Mouse (Mus musculus): ENCODE data around the gene Ilf2.

Gene Ilf2

DNA sequence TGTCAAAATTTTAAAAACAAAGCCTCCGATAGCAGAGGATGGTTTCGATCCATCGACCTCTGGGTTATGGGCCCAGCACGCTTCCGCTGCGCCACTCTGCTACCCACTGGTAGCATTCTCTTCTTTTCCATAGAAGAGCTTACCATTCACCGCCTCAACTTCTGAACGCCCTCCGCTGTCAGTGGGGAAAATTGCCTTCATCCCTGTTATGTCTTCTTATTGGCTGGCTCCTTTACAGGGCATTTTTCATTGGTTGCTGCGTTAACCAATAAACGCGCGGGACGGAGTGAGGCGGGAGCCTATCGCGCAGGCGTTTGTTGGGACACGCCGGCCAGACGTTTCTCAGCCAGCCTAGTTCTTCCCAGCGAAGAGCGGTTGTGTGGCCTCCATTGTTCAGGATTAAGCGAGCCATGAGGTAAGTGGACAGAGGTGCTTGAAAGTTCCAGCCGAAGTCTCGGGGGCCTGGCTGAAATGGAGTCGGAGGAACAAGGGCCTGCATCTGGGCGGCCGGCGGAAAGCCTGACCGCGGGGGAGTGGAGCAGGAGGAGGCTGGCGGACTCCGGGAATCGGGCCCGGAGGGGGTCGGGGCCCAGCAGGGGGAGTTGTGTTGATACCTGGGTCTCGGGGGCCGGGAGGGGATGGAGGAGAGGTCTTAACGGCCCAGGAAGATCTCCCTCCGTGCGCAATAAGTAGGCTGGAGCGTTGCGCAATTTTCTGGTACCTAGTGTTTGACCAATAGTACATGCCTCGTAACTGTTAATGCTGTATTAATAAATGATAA is at the start of gene Ilf2:
Gene Ilf2 (plus strand): TSS at position 296 of the 781 bp plus-strand sequence.
- peak; percentile 98 for DNase-seq (ENCODE audit: low read depth, low spot score)

GRCm38 (mm10) chr3:90427574-90427973 is 48.4 kb upstream of the Ilf2 start:
- no peak for DNase-seq (ENCODE audit: low read depth, low spot score)

GRCm38 (mm10) chr3:90428186-90428585 is 47.7 kb upstream of the Ilf2 start:
- no peak for DNase-seq (ENCODE audit: low read depth, low spot score)

GRCm38 (mm10) chr3:90429576-90429975 is 46.4 kb upstream of the Ilf2 start:
- peak; percentile 71 for DNase-seq (ENCODE audit: low read depth, low spot score)

- no peak for DNase-seq (ENCODE audit: low read depth, low spot score)
Measured at GRCm38 (mm10) chr3:90432348-90432747, 43.6 kb upstream of the Ilf2 start.

- DNase-seq (ENCODE audit: low read depth, low spot score) = peak; percentile 59
Measured at GRCm38 (mm10) chr3:90432811-90433219, 43.1 kb upstream of the Ilf2 start.

DNA sequence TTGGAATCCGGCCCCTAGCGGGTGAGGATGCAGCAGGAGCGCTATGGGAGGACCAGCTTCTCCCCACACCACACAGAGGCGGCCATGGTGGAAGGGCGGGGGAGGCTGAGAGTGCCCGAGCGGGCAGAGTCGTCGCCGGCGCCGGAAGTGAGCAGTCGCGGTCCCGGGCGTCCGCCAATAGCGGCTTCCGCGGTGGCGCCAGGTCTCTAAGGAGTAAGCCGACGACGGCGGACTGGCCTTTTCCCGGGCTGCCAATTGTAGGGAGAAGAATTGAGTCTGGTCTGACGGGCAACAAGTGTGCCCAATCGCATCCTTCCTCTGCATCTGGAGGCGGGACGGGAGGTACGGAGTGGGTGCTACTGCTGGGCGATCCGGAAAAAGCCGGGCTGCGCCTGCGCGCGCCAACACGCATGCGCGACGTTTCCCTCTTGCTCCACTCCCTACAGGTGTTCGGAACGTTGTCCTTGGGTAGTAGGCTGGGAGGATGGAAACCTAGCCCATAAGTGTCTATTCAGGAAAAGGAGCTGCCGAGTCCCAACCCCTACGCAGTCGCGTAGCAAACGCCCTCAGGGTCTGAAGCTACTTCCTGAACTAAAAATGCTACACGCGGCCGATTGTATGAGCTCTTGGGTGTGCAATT is 42.4 kb upstream of the Ilf2 start, which contains the start of gene Ints3:
Gene Ints3 (minus strand): TSS at position 242 of the 640 bp plus-strand sequence.
- DNase-seq (ENCODE audit: low read depth, low spot score) = peak; percentile 100

- no peak for DNase-seq (ENCODE audit: low read depth, low spot score)
Measured at GRCm38 (mm10) chr3:90434073-90434730, 41.7 kb upstream of the Ilf2 start.

DNA sequence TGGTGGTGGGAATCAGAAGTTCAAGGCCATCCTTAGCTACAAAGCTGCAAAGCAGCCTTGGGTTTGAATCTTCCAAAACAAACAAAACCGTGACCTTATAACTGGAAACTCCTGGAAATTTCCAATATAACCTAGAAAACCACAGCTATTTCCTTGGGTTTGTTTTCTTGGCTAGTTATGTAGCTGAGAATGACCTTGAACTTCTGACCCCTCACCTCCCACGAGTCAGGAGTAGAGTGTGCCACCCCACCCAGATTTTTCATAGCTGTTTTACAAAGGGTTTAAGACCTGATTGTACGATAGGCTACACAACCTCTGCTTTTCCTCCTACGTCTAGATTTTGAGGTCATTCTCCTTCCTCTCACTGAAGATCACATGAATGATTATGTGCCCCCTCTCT is 38.8 kb upstream of the Ilf2 start:
- peak; percentile 89 for DNase-seq (ENCODE audit: low read depth, low spot score)

DNA sequence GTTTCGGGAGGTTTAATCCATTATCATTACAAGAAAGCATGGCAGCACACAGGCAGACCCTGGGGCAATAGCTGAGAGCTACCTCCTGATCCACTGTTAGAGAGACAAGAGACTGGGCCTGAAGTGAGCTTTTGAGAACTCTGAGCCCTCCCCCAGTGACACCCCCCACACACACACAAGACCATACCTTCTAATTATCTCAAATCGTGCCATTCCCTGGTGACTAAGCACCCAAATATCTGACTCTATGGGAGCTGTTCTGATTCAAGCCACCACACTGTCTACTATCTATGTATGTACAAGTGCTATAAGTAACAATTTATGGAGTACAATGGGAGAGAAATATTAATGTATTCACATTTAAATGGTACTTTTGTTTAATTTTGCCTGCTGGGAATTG is 35.2 kb upstream of the Ilf2 start:
- no peak for DNase-seq (ENCODE audit: low read depth, low spot score)

DNA sequence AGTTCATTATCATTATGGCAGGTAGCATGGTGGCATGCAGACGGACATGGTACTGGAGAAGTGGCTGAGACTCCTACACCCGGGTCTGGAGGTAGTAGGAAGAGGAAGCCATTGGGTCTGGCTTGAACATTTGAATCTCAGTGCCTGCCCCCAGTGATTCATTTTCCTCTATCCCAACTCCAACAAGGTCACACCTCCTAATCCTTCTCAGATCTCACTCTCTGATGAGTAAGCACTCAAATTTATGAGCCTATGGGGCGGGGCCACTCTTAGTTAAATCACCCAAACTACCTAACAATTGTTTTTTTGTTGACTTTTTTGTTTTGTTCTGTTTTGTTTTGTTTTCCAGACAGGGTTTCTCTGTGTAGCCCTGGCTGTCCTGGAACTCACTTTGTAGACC is 31.9 kb upstream of the Ilf2 start:
- DNase-seq (ENCODE audit: low read depth, low spot score) = peak; percentile 34

DNA sequence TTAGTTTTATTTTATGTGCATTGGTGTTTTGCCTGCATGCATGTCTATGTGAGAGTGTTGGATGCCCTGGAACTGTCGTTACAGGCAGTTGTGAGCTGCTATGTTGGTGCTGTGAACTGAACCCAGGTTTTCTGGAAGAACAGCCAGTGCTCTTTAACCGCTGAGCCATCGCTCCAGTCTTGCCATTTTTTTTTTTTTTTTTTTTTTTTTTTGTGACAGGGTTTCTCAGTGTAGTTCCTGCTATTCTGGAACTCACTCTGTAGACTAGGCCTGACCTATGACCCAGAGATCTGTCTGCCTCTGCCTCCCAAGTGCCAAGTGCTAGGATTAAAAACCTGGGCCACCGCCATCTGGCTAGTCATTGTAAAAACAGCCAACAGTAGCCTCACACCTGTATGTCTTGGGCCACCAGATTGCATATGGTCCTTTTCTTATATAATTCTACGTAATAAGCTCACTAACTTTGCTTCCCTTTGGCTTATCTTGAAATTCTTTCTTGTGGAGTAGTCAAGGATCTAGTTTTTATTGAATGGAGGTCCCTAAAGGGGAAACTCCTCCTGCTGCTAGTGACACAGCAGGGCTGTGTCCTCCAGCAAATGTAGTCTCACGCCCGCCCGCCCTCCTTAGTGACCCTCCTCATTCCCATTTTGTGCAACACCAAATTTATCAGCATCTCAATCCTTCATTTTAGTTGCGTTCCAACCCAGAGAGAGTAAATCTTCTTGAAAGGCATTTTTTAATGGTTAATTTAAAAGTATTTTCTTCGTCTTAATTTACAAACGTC is 30.3 kb upstream of the Ilf2 start:
- DNase-seq (ENCODE audit: low read depth, low spot score) = peak; percentile 51

GRCm38 (mm10) chr3:90446389-90447122 is 29.4 kb upstream of the Ilf2 start:
- peak; percentile 99 for DNase-seq (ENCODE audit: low read depth, low spot score)

DNA sequence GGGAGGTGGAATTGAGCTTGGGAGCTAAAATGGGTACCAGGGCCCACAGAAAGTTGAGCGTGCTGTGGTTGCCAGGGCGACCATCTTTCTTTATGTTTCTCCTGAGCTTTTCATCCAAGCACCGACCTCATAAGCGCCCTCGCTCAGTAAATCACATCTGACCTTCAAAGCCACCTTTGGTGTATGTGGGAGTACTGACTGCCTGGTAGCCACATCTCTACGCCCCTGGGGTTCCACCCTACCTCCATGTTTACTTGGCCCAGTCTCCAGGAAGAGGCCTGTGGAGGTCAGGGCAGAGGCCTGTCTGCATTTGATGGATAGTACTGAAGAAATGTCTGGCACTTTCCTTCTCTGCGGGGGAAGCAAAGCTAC is 28.8 kb upstream of the Ilf2 start:
- DNase-seq (ENCODE audit: low read depth, low spot score) = no peak

DNA sequence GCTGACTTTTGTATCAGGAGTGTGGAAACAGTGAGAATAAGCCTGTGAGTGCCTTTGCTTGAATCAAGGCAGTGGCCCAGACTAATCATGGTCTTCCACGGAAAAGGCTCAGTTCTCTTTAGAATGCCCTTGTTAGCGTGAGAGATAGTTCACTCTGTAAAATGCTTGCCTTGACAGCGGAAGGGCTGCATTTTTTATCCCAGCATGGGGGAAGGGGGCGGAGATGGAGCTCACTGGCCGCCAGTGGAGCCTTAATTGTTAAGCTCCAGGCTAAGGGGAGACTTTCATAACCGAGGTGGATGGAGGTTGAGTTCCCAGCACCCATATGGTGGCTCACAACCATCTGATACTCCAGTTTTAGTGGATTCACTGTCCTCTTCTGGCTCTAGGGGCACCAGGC is 27.3 kb upstream of the Ilf2 start:
- DNase-seq (ENCODE audit: low read depth, low spot score) = peak; percentile 42

GRCm38 (mm10) chr3:90450874-90451273 is 25.1 kb upstream of the Ilf2 start:
- peak; percentile 38 for DNase-seq (ENCODE audit: low read depth, low spot score)

DNA sequence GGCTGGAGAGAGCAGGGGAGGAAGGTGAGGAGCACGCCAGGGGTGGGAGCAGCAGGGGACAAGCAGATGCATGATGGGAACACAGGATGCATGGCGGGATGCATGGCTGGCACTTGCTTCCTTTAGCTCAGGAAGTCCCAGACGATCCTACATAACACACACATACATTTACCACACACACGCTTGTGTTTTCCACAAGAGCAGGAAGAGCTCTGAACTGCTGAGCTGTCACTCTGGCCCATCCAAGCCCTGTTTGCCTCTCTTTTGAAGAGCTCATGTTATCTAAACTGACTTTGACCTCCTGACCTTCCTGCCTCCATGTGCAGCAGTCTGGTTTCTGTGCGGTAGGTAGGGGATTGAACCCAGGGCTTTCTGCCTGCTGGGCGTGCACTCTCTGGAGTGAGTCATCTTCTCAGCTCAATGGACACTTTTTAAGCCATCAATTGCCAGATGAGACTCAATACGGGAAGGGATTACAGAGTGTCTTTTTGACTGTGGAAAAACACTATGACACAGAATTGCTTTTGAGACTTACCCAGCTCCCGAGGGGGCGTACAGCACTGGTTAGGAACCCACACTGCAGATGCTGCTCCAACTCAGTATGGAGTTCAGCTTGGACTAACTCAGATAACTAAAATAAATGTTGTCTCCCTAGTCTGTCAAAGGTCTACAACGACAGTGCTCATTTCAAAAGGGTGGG is 24.4 kb upstream of the Ilf2 start:
- peak; percentile 73 for DNase-seq (ENCODE audit: low read depth, low spot score)

DNA sequence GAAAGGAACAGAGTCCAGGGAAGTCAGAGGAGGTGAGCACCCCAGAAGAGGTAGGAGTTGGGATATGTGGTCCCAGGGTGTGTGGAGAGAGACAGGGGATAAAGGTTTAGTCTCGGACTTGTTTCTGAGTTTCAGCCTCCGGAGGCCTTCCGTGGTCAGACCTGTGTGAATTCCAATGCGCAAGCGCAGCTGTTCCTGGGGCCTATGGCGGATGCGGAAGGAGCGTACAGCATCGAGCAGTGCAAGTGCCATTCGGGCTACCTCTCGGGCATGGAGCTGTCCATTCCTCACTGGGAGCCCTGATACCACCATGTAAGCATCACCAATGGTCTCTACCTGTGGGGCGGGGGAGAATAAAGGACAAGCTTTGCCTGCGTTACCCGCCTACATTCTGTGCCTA is 21.0 kb upstream of the Ilf2 start:
- peak; percentile 71 for DNase-seq (ENCODE audit: low read depth, low spot score)

DNA sequence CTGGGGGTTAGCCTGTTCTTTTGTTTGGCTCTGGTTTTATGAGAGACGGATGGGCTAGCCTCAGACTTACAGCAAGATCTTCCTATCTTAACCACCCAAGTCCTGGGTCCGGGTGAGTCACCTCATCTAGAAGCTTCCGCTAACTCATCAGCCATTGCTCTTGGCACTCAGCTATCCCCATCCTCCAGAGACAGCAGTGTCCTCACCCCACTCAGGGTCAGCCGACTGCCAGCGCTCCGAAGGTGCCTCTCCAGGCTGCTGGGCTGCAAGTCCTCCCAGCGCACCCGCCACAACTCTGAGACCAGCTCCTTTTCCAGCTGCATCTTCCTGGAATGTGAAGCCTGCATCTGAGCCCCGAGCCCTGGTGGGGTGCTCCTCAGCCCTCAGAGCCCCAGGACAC is 16.2 kb upstream of the Ilf2 start:
- no peak for DNase-seq (ENCODE audit: low read depth, low spot score)

DNA sequence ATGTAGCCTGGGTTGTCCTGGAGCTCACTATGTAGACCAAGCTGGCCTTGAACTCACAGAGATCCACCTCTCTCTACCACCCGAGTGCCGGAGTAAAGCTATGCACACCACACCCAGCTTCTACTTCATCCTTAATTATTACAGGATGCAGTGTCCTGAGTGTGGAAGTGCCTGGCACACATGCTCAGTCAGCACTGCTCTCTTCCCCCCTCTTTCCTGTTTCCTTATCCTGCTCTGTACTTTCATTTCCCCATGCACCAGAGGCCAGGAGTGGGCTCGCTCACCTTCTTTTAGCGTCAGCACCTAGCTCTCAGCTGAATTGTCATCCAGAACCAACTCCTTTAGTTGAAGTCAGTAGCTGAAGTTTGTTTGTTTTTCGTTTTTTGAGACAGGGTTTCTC is 15.6 kb upstream of the Ilf2 start:
- DNase-seq (ENCODE audit: low read depth, low spot score) = no peak

DNA sequence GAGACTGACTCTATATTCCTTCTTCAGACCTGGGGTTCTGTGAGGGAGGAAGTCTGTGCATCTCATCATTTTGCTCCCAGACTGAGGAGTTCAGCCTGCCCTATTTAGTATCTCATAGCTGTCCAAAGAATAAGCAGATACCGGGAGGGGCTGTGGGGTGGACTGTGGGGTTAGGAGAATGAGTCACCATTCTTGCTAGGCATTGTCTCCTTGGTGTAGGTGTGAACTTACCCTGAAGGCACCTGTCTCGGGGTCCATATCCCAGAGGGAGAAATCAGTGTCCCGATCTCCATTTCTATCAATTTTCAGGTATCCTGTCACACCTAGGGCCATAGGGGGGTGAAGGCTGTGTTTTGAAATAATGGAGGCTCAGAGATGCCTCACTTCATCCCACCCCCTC is 14.0 kb upstream of the Ilf2 start:
- DNase-seq (ENCODE audit: low read depth, low spot score) = no peak

Data from ES-CJ7 (cell line).